Mouse (Mus musculus): Measurements from ENCODE around the gene Helb. TPM values are rescaled to one million over a fixed set of nuclear protein-coding genes. Genes with fewer than 3 reads are reported as not detected.
"Not testable (repeated sequence)": the region's sequence is repeated elsewhere in the genome, so short reads cannot be mapped to it uniquely, and the experiment has no call there.

Gene Helb
- polyA plus RNA-seq, 1 experiment from 2014 or later = 1.5 TPM

DNA sequence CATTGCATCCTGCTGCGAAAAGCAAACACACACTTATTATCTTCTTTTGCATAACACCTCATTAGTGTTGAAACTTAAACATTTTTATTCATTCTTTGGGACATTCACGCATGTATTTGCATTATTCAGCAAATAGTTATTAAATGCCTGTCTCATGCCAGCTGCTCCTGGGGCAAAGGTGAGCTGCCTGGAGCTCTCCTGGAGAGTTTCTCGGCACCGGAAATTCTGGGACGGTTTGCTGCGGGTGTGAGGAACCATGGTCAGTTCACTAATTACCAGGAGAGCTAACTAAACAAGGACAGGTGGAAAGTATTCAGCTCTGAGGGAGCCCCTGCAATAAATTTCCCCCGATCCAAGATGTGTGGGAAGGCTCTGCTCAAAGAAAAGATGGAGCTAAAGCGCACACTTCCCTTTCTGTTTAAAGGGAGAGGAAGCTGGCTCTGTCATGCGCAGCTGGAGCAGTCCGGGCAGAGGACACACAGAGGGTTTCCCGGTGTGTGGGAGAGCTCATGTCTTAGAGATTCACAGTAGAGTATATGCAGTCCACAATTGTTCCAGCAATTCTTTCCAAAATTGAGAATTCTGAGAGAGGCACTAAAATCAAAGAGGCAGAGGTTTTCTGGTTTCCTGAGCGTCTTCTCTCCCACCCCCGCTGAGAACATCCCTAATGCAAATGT lies 16.0 kb upstream of the Helb start:
- no peak overlapping the region for H3K9ac ChIP-seq (ENCODE audit: low read depth, low read length)

DNA sequence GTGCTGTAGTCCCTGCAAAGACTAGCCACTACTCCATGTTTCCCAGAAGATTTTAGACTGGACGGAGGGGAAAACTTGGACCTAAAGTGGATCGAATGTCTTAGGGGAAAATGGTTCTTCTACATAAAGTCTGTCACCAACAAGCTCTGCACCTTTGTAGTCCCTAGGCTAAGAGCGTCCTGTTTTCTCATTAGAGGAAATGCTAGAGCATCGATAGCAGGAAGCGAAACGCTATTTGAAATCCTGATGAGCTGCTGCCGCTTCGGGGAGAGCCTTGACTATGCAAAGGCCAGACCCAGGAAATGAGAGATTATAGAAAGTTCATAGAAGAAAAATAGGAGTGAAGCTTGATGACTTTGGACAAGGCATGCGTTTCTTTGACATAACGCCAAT lies 12.7 kb upstream of the Helb start:
- Histone ChIP-seq H3K9ac (ENCODE audit: low read depth, low read length) (no peak overlapping the region), H3K9me3 (replicated peaks; ENCODE audit: control insufficient read depth, low read length, poor library complexity, severe bottlenecking) (no peaks in the 10 kb centered on the region)
- no peak for ATAC-seq

More for the DNA sequence above, 16.0 kb upstream of the Helb start:
- WGBS = 46% methylated on average over 13 of the region's 13 CpGs
- Histone ChIP-seq H3K4me2 (ENCODE audit: low read length) (peak overlapping the region; percentile 35), H3K4me3 (ENCODE audit: low read depth, low read length) (no peak overlapping the region), H3K27me3 (ENCODE audit: control insufficient read depth, insufficient read depth, low read depth, low read length) (no peaks in the 10 kb centered on the region), H3K36me3 (ENCODE audit: control insufficient read depth, insufficient read depth, low read length) (no peaks in the 10 kb centered on the region), H3K4me1 (ENCODE audit: control insufficient read depth, insufficient read depth, low read length) (no peaks in the 10 kb centered on the region; the same call in 1 of the 2 replicates), H3K27ac (ENCODE audit: low read length) (no peak overlapping the region), H3K9me3 (replicated peaks; ENCODE audit: control insufficient read depth, low read length, poor library complexity, severe bottlenecking) (no peaks in the 10 kb centered on the region)
- ATAC-seq = no peak

DNA sequence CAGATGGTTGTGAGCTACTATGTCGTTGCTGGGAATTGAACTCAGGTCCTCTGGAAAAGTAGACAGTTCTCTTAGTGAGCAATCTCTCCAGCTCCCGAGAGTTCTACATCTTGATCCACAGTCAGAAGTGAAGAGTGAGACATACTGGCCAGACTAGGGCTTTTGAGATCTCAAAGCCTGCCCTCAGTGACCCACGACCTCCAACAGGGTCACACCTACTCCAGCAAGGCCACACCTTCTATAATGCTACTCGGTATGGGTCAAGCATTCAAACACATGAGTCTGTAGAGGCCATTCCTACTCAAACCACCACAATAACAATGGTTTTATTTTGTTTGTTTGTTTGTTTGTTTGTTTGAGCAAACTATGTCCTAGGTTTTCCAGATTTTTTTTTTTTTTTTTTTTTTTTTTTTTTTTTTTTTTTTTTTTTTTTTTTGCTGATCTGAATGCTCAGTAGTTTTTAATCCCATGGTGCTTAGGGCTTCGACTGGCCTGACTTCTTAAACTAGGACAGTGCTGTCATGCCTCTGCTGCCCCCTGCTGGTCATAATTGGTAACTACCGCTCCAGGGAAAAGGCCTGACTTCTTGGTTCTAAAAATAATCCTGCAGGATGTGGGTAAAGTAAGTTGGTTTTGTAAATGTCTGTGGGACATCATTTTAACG lies 12.1 kb upstream of the Helb start:
- ATAC-seq = no peak
- H3K27me3 ChIP-seq (ENCODE audit: control insufficient read depth, insufficient read depth, low read depth, low read length) = no peaks in the 10 kb centered on the region
- WGBS = 52% methylated on average over 7 of the region's 7 CpGs

More for the DNA sequence above, 12.7 kb upstream of the Helb start:
- no peaks in the 10 kb centered on the region; the same call in 1 of the 2 replicates for H3K4me1 ChIP-seq (ENCODE audit: control insufficient read depth, insufficient read depth, low read length)
- WGBS = 80% methylated on average over 10 of the region's 10 CpGs
- H3K4me2 ChIP-seq (ENCODE audit: low read length) = no peak overlapping the region
- no peaks in the 10 kb centered on the region for H3K27me3 ChIP-seq (ENCODE audit: control insufficient read depth, insufficient read depth, low read depth, low read length)
- no peaks in the 10 kb centered on the region for H3K36me3 ChIP-seq (ENCODE audit: control insufficient read depth, insufficient read depth, low read length)
- no peak overlapping the region for H3K4me3 ChIP-seq (ENCODE audit: low read depth, low read length)
- no peak overlapping the region for H3K27ac ChIP-seq (ENCODE audit: low read length)

DNA sequence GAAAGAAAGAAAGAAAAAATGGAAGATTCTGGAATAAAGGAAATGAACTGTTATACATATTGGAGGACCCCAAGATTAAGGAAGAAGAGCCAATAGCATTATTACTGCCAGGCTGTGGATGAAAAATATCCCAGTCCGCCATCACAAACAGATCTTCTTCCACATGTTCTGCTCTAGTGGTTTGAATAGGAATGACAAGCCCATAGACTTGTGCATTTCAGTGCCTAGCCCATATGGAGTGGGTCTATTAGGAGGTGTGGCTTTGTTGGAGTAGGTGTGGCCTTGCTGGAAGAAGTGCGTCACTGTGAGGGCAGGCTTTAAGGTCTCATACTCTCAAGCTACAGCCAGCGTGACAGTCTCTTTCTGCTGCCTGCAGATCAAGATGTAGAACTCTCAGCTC lies 10.9 kb upstream of the Helb start:
- H3K4me3 ChIP-seq (ENCODE audit: low read depth, low read length) = no peak overlapping the region

More for the DNA sequence above, 12.1 kb upstream of the Helb start:
- no peak overlapping the region for H3K27ac ChIP-seq (ENCODE audit: low read length)
- no peak overlapping the region for H3K9ac ChIP-seq (ENCODE audit: low read depth, low read length)
- H3K4me3 ChIP-seq (ENCODE audit: low read depth, low read length) = no peak overlapping the region
- H3K4me1 ChIP-seq (ENCODE audit: control insufficient read depth, insufficient read depth, low read length) = no peaks in the 10 kb centered on the region; the same call in 1 of the 2 replicates
- H3K4me2 ChIP-seq (ENCODE audit: low read length) = no peak overlapping the region
- no peaks in the 10 kb centered on the region for H3K9me3 ChIP-seq (replicated peaks; ENCODE audit: control insufficient read depth, low read length, poor library complexity, severe bottlenecking)
- no peaks in the 10 kb centered on the region for H3K36me3 ChIP-seq (ENCODE audit: control insufficient read depth, insufficient read depth, low read length)

DNA sequence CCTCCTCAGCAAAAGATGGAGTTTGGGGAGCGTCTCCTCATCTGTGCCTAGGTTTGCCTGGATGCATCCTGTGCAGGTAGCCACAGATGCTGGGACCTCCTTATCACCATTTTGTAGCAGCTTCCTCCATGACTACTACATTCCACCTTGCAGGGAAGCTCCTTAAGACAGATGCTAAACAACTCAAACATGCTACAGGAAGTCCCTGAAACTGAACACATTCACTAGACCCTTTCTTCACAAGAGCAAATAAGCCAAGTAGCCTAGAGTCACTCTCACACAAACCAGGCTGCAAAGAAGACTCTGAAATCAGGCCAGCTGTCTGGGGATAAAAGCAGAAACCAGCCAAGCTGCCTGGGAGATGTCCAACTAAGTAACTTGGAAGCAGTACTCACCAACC lies 2.5 kb upstream of the Helb start:
- Histone ChIP-seq H3K4me1 (ENCODE audit: control insufficient read depth, insufficient read depth, low read length) (peaks cover 5% of the 10 kb centered on the region), H3K36me3 (ENCODE audit: control insufficient read depth, insufficient read depth, low read length) (no peaks in the 10 kb centered on the region), H3K27ac (ENCODE audit: low read length) (no peak overlapping the region), H3K4me3 (ENCODE audit: low read depth, low read length) (no peak overlapping the region), H3K27me3 (ENCODE audit: control insufficient read depth, insufficient read depth, low read depth, low read length) (no peaks in the 10 kb centered on the region), H3K9ac (ENCODE audit: low read depth, low read length) (no peak overlapping the region), H3K4me2 (ENCODE audit: low read length) (no peak overlapping the region), H3K9me3 (replicated peaks; ENCODE audit: control insufficient read depth, low read length, poor library complexity, severe bottlenecking) (no peaks in the 10 kb centered on the region)
- no peak for ATAC-seq
- WGBS = 100% methylated on average over 1 of the region's 1 CpGs

More for the DNA sequence above, 10.9 kb upstream of the Helb start:
- Histone ChIP-seq H3K9ac (ENCODE audit: low read depth, low read length) (no peak overlapping the region), H3K4me2 (ENCODE audit: low read length) (no peak overlapping the region), H3K36me3 (ENCODE audit: control insufficient read depth, insufficient read depth, low read length) (no peaks in the 10 kb centered on the region), H3K9me3 (replicated peaks; ENCODE audit: control insufficient read depth, low read length, poor library complexity, severe bottlenecking) (no peaks in the 10 kb centered on the region), H3K27ac (ENCODE audit: low read length) (no peak overlapping the region), H3K4me1 (ENCODE audit: control insufficient read depth, insufficient read depth, low read length) (no peaks in the 10 kb centered on the region; the same call in 1 of the 2 replicates), H3K27me3 (ENCODE audit: control insufficient read depth, insufficient read depth, low read depth, low read length) (no peaks in the 10 kb centered on the region)
- WGBS = 93% methylated on average over 3 of the region's 3 CpGs
- no peak for ATAC-seq

DNA sequence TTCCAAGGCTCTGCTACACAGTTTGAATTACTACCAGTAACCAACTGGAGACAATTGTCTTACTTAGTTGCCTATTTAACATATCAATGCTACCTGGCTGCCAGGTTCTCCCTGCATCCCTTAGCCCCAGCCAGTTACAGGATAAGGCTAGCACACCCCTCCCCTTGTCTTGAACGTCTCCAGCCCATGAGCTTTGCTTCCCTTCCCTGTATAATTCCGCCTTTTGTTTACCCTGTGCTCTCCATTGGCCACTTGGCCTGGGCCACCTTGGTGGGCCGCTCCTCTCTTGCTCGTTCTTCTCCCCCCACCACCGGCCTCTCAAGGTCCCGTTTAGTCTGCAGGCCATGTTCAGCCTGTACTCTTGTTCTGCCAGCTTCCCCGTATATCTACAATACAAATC lies 1.7 kb upstream of the Helb start:
- Histone ChIP-seq H3K27me3 (ENCODE audit: control insufficient read depth, insufficient read depth, low read depth, low read length) (no peaks in the 10 kb centered on the region), H3K4me2 (ENCODE audit: low read length) (no peak overlapping the region), H3K4me3 (ENCODE audit: low read depth, low read length) (no peak overlapping the region), H3K9ac (ENCODE audit: low read depth, low read length) (no peak overlapping the region), H3K4me1 (ENCODE audit: control insufficient read depth, insufficient read depth, low read length) (peaks cover 5% of the 10 kb centered on the region), H3K27ac (ENCODE audit: low read length) (no peak overlapping the region), H3K36me3 (ENCODE audit: control insufficient read depth, insufficient read depth, low read length) (no peaks in the 10 kb centered on the region), H3K9me3 (replicated peaks; ENCODE audit: control insufficient read depth, low read length, poor library complexity, severe bottlenecking) (no peaks in the 10 kb centered on the region)
- ATAC-seq = no peak
- WGBS = 42% methylated on average over 7 of the region's 7 CpGs

DNA sequence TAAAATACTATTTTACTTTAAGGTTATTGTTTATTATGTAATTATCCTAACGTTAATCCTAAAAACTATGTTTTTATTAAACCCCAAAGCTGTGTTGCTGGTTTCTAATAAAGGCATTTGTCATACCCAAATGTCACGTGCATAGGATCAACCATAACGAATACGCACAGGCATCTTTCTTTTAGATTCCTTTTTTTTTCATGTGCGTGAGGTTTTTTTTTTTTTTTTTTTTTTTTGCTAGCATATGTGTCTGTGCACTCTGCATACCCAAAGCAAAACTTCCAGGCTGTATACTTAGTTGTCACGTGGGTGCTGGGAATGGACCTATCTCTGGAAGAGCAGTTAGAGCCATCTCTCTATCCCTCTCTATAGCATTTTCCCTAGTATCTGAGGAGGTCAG lies 1.2 kb upstream of the Helb start:
- H3K4me3 ChIP-seq (ENCODE audit: low read depth, low read length) = no peak overlapping the region
- H3K9me3 ChIP-seq (replicated peaks; ENCODE audit: control insufficient read depth, low read length, poor library complexity, severe bottlenecking) = no peaks in the 10 kb centered on the region
- no peak overlapping the region for H3K4me2 ChIP-seq (ENCODE audit: low read length)
- no peaks in the 10 kb centered on the region for H3K27me3 ChIP-seq (ENCODE audit: control insufficient read depth, insufficient read depth, low read depth, low read length)
- no peak for ATAC-seq
- H3K27ac ChIP-seq (ENCODE audit: low read length) = no peak overlapping the region
- no peak overlapping the region for H3K9ac ChIP-seq (ENCODE audit: low read depth, low read length)
- H3K36me3 ChIP-seq (ENCODE audit: control insufficient read depth, insufficient read depth, low read length) = no peaks in the 10 kb centered on the region
- 84% methylated on average over 6 of the region's 6 CpGs for WGBS
- peaks cover 5% of the 10 kb centered on the region for H3K4me1 ChIP-seq (ENCODE audit: control insufficient read depth, insufficient read depth, low read length)

DNA sequence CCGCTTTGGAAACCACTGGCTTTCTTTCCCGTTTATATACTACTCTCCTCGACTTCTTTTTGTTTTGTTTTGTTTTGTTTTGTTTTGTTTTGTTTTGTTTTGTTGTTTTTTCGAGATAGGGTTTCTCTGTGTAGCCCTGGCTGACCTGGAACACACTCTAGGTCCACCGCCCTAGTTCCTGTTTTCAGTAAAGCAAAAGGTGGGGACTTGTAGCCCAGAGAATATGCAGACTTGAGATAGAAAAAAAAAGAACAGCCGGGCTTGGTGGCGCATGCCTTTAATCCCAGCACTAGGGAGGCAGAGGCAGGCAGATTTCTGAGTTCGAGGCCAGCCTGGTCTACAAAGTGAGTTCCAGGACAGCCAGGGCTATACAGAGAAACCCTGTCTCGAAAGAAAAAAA lies 695 bp upstream of the Helb start:
- not testable (repeated sequence) for H3K4me3 ChIP-seq (ENCODE audit: low read depth, low read length); H3K4me1 ChIP-seq (ENCODE audit: control insufficient read depth, insufficient read depth, low read length); H3K27me3 ChIP-seq (ENCODE audit: control insufficient read depth, insufficient read depth, low read depth, low read length); H3K9ac ChIP-seq (ENCODE audit: low read depth, low read length); H3K27ac ChIP-seq (ENCODE audit: low read length); H3K36me3 ChIP-seq (ENCODE audit: control insufficient read depth, insufficient read depth, low read length); ATAC-seq; H3K9me3 ChIP-seq (replicated peaks; ENCODE audit: control insufficient read depth, low read length, poor library complexity, severe bottlenecking)
- H3K4me2 ChIP-seq (ENCODE audit: low read length) = peak overlapping the region; percentile 84
- 70% methylated on average over 9 of the region's 9 CpGs for WGBS

DNA sequence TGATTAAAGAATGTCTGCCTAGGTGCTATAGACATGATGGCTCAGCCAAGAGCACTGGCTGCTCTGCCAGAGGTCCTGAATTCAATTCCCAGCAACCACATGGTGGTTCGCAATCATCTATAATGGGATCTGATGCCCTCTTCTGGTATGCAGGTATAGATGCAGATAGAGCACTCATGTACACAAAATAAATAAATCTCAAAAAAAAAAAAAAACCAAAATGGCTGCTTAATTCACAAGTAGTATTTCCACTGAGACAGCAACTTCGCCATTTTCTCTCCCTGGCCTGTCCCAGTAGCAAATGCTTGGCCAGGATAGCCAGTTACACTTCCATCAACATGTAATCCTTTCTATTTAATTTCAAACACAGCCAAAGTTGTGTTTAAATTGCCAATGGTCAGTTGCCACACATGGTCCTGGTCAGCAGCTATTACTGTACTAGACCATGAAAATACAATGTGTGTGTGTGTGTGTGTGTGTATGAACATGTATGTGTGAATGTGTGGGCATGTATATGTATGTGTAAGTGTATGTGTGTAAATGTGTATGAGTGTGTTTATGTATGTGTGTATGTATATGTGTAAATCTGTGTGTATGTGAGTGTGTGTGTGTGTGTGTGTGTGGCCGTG lies 982 bp downstream of the Helb start:
- WGBS = 78% methylated on average over 3 of the region's 3 CpGs
- no peak overlapping the region for H3K9ac ChIP-seq (ENCODE audit: low read depth, low read length)
- H3K4me1 ChIP-seq (ENCODE audit: control insufficient read depth, insufficient read depth, low read length) = peaks cover 5% of the 10 kb centered on the region
- H3K27ac ChIP-seq (ENCODE audit: low read length) = no peak overlapping the region
- peak overlapping the region; percentile 84 for H3K4me2 ChIP-seq (ENCODE audit: low read length)
- H3K27me3 ChIP-seq (ENCODE audit: control insufficient read depth, insufficient read depth, low read depth, low read length) = no peaks in the 10 kb centered on the region
- H3K36me3 ChIP-seq (ENCODE audit: control insufficient read depth, insufficient read depth, low read length) = no peaks in the 10 kb centered on the region
- no peaks in the 10 kb centered on the region for H3K9me3 ChIP-seq (replicated peaks; ENCODE audit: control insufficient read depth, low read length, poor library complexity, severe bottlenecking)
- no peak for ATAC-seq
- H3K4me3 ChIP-seq (ENCODE audit: low read depth, low read length) = peak overlapping the region; percentile 53

All from midbrain, embryonic 16.5 days (tissue).